Mouse (Mus musculus) C2C12 (cell line): Measurements from ENCODE around the gene Dad1.

Source experiments
- CEBPB ChIP-seq: IDR thresholded peaks from one replicate; pipeline ENCODE4 v1.6.1; 2011; ENCODE audit warnings: low read depth, mild to moderate bottlenecking, control low read depth, moderate library complexity
- CTCF ChIP-seq: IDR thresholded peaks from one replicate; pipeline ENCODE4 v1.5.1; 2011; ENCODE audit not compliant: control insufficient read depth, insufficient read depth, insufficient read length
- FOSL1 ChIP-seq: IDR thresholded peaks from one replicate; pipeline ENCODE4 v1.8.0; 2011; ENCODE audit warnings: mild to moderate bottlenecking, low read length; ENCODE audit not compliant: poor library complexity, insufficient read depth, severe bottlenecking
- MAX ChIP-seq: IDR thresholded peaks from one replicate; pipeline ENCODE4 v1.6.1; 2011; ENCODE audit warnings: mild to moderate bottlenecking, control low read depth
- MYOD1 ChIP-seq: IDR thresholded peaks from one replicate; pipeline ENCODE4 v1.6.1; 2011; ENCODE audit warnings: low read depth; ENCODE audit not compliant: control insufficient read depth, insufficient read length
- MYOG ChIP-seq: IDR thresholded peaks from one replicate; pipeline ENCODE4 v1.6.1; 2011; ENCODE audit not compliant: control insufficient read depth, insufficient read length; ENCODE audit errors: extremely low read depth
- USF1 ChIP-seq: IDR thresholded peaks from one replicate; pipeline ENCODE4 v1.6.1; 2011; ENCODE audit warnings: low read depth, mild to moderate bottlenecking, control low read depth, moderate library complexity

GRCm38 (mm10) chr14:54214477-54214876 lies 39.4 kb downstream of the Dad1 start:
- no peak for TF ChIP-seq CTCF
- TF ChIP-seq MYOG = no peak
- TF ChIP-seq USF1 = no peak
- TF ChIP-seq MAX = no peak
- no peak for TF ChIP-seq CEBPB
- no peak for TF ChIP-seq FOSL1
- no peak for TF ChIP-seq MYOD1
